Mouse (Mus musculus): Measurements from ENCODE around the gene Btbd3. TPM values are rescaled to one million over a fixed set of nuclear protein-coding genes. Genes with fewer than 3 reads are reported as not detected.

The Btbd3 gene
- total RNA-seq, 2 experiments from 2014 or later: 16.2 to 18.6 TPM

DNA sequence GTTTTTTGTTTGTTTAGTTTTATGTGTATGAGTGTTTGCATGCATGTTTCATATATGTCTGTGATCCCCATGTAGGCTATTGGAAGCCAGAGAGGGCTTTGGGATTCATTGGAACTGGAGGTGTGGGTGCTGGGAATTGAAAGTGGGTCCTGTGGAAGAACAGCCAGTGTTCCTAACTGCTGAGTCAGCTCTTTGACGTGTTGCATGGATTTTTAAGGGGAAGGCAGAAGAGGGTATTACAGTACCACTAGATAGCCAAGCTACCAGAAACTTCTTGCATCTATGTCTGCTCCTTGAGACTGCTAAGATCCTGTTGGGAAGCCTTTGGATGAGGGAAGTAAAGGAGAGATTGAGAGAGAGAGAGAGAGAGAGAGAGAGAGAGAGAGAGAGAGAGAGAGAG is 82.2 kb downstream of the Btbd3 start:
- no peak for DNase-seq (ENCODE audit: low spot score)
- intact Hi-C loops (cut with DNase I): no loop called here

DNA sequence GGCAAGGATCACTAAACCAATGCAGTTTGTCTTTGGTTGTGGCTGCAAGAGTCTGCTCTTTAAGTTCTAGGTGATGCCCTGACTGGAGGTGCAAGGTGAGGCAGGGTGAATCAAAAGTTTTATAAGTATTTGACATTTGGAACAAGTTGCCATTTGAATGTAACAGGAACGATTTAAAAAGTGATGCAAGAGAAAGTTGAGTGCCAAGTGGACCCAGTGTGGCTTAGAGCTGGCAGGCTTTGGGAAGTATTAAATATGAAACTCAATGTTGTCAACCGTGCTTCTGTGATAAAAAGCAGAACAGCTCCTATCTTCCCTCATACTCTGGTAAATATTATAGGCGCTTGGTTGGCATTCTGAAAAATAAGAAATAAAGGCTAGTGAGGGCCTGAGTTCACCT is 99.0 kb downstream of the Btbd3 start:
- DNase-seq (ENCODE audit: low spot score): no peak

DNA sequence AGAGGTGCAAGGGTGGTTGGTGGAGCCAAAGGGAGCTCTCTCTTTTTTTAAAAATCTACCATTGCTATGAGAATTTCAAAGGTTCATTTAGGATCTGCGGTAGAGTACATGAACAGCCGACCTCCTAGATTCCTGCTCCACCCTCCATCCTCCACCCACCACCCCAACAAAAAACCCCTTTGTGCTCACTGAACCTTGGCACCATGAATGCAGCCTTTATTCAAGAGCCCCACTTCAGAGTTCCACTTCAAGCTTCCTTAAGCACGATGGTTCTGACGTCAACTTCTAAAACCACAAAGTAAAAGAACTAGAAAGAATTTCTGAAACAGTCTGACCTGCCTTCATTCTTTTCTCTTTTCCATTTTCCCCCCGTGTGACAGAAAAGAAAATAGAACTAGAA is 106.1 kb downstream of the Btbd3 start:
- intact Hi-C loops (cut with DNase I): no loop called here
- DNase-seq (ENCODE audit: low spot score): no peak

More for the DNA sequence above, 99.0 kb downstream of the Btbd3 start:
- intact Hi-C loops (cut with DNase I): no loop called here

DNA sequence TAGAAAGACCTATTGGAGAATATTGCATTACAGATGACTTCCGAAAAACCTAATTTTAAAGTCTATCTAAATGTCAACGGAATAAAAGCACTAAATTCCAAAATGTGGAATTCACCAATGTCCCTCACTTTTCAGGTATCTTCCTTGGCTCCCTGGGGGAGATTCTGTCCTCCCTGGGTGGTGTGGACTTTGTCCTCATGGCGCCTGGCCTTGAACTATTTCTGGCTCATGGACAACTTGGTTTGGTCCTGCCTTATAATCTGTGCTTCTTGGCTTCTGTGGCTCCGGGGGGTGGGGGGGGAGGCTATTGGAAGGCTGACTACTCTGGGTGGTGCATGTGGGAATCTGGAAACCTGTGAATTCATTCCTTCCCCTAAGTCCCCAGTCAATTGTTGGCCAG is 109.0 kb downstream of the Btbd3 start:
- DNase-seq (ENCODE audit: low spot score): no peak
- intact Hi-C loops (cut with DNase I): no loop called here

DNA sequence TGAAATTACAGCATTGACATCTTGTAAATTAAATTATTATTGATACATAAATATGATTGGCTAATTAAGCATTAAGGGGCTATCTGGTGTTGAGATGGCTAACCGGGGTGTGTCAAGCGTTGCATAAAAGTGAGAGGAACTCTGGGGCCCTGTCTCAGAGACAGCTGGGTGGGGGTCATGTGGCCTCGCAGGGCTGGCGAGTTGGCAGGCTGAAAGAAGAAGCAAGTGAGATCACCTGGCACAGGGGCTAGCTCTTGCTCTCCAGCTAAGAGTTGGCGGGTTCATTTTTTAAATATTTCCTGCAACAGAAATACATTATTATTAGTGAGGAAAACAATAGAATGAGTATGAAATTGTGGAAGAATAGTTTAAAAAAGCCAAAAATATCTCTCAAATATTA is 118.2 kb downstream of the Btbd3 start:
- intact Hi-C loops (cut with DNase I): no loop called here
- DNase-seq (ENCODE audit: low spot score): no peak

DNA sequence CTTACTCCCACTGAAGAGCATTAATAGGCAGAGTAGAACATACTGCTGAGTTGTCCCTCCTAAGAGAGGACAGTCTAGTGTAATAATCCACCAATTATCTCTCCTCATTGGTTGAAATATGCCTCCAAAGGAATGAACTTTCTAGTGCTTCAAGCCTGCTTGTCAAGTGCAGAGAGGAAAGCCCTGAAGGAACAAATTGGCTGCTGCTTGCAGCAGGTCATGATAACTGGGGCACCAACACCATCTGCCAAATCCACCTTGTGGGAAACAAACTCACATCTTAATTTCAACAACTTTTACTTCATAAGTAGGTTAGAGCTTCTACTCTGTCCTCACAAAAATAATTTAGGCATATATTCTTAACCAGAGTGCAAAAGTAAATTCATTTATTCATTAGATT is 122.5 kb downstream of the Btbd3 start:
- no peak for DNase-seq (ENCODE audit: low spot score)
- intact Hi-C loops (cut with DNase I): no loop called here

DNA sequence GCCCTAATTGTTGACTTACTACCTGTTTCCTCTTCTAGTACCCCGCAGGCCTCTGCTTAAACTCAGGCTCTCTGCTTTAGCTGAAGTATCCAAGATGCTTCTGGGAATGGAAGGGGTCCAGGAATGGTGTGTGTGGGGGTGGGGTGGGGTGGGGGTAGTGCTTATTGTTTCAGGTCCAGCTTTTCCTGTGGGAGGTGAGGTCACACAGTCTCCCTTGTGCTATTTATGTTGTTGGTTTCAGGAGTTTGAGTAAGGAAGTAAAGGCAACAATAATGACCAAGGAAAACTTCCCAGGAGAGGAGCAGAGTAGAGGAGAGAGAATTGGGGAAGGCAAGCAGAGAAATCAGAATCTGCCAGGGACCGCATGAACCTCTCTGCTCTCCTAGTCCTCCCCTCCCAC is 128.4 kb downstream of the Btbd3 start:
- DNase-seq (ENCODE audit: low spot score): no peak
- intact Hi-C loops (cut with DNase I): no loop called here

DNA sequence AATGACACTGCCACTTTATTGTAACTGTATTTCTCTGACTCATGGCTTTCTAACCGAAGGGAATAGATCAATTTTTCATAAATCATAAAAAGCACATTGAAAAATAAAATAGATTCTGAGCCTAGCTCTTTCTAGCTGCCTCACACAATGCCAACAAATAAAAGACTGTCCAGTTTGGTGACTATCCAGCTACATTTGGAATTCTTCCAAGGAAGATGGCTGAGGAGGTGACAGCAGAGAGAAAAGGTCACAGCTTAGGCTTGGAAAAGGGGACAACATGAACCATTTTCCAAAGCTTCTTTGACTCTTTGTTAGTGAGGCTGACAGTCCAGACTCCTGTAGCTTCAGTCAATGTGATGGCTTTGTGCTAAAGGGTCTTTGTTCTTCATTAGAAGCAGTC is 132.2 kb downstream of the Btbd3 start:
- no peak for DNase-seq (ENCODE audit: low spot score)
- intact Hi-C loops (cut with DNase I): no loop called here

DNA sequence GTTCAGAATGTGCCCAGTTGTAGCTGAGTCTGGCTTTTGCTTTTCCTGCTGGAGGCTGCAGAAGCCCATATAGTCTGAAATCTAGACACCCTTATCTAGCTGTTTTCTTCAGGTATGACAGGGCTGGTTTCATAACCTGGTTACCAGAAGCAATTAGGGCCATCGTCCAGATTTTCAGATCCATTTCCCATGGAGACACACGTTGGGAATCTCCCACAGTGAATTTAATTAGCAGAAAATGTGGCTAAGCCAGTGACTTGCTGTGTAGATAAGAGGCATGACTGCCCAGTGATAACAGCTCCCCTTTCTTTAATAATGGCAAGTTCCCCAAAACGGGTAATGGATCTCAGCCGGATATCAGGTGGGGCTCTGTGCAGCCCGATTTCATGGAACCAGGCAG is 146.7 kb downstream of the Btbd3 start:
- intact Hi-C loops (cut with DNase I): no loop called here
- DNase-seq (ENCODE audit: low spot score): no peak

DNA sequence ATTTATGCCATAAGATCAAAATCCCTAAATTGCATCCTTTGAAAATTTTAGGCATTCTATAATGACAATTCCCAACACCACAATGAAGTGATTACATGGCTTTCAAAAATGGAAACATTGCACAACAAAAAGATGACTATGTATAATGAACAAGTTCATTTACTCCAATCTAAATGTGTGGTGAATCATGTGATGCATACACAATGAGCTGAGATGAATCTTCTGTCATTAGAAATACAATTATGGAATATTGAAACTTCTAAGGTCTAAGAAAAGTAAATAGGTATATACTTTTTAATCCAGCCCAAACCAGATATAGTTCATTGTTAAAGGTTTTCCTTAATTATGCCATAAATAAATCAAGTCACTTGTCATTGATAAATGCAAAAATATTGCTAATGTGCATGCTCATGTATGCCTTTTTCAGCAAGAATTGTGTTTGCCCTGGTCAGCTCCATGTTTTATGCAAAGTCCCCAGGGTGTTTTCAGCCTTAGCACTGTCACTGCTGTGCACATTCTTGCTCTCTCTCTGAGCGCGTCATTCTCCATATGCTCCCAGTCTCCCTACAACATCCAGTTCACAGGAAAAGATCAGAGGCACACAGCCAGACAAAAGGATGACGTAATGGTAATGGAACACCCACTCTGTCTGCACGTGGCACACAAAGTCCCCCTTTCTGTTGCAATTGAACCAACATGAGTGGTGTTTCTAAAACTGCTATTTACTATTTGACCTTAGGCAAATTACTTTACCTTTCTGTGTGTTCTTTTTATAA is 149.6 kb downstream of the Btbd3 start:
- DNase-seq (ENCODE audit: low spot score): no peak
- intact Hi-C loops (cut with DNase I): no loop called here

DNA sequence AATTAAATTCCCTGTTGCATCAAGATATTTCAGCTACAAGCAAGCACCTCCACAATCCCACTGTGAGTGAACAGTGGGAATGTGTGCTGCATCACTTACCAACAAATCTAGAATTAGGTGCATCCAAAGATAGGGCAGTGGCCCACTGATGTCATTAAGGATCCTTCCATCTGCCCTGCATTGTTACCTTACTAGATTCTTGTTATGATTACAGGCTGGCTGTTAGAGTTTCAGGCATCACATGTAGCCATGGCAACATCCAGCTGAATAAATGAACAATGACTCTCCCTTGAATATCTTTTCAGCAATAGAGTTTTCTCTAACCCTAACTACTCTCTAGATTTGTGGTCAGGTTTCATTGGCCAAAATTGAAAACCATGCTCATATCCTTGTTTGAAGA is 150.3 kb downstream of the Btbd3 start:
- intact Hi-C loops (cut with DNase I): no loop called here
- DNase-seq (ENCODE audit: low spot score): no peak

DNA sequence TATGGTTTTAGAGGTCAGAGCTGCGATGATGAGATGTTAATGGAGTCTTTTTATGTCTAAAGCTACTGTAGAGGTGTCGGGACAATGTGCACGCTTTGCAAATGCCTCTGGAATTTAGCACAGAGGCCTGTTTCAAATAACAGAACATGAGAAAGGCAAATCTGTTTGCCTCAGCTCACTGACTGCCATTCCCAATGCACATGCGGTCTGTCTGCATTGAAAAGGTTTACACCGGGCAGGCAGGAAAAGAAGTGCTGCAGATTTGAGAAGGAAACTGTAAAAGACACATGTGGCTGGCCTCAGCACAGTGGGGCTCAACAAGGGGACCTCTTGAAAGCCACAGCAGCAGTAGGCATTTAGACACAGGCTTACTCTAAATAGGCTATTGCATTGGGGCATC is 156.2 kb downstream of the Btbd3 start:
- DNase-seq (ENCODE audit: low spot score): no peak
- intact Hi-C loops (cut with DNase I): no loop called here

DNA sequence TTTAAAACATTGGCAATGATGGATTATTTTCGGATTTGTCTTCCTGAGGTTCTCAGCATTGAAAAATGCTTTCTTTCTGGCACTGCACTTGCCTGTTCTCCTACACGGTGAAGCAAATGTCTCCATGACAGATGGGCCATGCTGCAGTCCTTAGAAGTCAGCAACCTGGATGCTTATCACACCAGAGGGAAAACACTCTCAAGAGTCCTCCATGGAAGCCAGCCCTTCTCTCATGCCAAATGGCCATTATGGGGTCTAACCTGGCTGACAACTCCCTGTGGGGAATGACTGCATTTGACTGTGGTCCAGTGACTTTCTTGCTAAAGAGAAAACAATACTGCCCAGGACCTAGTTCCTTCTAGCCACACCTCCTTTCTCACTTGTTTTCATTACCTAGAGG is 166.0 kb downstream of the Btbd3 start:
- no peak for DNase-seq (ENCODE audit: low spot score)
- intact Hi-C loops (cut with DNase I): no loop called here

DNA sequence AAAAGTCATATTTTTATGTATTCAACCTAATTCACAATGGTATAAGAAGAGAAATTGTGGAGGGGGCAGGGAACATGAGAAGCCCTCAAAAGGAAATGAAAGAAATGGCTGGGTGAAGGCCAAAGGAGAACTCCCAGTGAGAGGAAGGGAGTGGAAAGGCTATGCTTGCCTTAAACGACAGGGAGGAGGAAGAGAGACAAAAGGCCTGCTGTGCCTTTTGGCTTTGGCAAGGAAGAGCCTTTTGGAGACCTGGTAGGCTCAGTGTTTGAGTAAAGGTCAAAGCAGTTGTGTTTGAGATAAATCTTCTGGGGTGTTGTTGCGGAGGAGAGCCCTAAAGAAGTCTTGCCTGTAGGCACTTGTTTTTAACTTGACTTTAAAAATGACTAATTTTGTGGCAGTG is 175.6 kb downstream of the Btbd3 start:
- DNase-seq (ENCODE audit: low spot score): no peak
- intact Hi-C loops (cut with DNase I): loop anchor here (10.0 kb wide), 1 partner anchor 147 kb away; no protein-coding TSS in a partner anchor

DNA sequence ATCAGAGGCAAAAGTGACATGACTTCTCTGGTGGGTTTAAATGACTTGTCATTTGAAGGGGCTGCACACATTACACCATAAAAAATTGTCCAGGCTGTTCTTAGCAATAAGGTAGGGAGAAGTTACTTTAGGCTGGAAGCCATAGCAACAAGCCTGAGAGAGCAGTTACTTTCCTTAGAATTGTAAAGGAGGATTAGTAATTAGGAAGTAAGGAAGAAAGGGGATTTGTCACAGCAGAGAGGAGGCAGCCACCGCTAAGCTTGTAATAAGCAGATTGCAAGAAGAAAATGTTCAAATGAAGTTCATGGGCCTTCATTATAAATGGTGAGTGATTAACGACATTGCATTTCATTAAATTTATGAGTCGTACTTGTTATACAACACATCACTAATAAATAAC is 190.1 kb downstream of the Btbd3 start:
- intact Hi-C loops (cut with DNase I): no loop called here
- no peak for DNase-seq (ENCODE audit: low spot score)

DNA sequence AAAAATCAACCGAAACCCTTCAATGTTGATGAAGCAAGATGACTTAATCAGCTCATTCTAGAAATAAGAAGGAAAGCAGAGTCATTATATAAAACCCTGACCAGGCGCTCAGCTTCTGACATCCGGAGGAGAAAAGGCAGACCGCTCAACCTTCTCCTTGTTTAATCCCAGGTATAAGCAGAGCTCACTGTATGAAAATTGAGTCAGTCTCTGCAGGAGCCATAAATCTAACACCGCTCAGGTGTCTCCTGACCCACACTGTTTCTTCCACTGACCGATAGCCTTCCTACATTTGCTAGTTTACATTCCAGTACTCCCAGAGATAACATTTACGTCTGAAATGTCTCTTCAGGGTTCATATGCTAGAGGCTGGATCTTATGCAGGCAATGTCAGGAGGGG is 190.6 kb downstream of the Btbd3 start:
- no peak for DNase-seq (ENCODE audit: low spot score)

DNA sequence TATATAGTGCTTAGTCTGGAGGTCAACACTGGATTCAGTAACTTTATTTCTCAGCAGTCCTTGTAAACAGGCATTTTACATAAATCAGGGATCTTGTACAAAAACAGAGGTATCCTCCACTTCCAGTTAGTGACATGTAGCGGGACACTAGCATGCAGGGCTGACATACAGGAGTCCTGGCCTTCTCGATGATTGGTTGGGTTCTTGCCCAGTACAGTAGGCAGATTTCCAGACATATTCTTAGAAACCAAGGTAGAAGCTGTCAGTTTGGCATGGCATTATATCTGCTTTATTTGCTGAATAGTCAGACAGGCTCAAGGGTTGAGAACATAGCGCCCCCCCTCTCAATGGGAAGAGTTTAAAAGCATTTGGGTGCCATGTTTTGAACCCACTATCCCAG is 191.3 kb downstream of the Btbd3 start:
- intact Hi-C loops (cut with DNase I): no loop called here
- no peak for DNase-seq (ENCODE audit: low spot score)

More for the DNA sequence above, 190.6 kb downstream of the Btbd3 start:
- intact Hi-C loops (cut with DNase I): no loop called here

DNA sequence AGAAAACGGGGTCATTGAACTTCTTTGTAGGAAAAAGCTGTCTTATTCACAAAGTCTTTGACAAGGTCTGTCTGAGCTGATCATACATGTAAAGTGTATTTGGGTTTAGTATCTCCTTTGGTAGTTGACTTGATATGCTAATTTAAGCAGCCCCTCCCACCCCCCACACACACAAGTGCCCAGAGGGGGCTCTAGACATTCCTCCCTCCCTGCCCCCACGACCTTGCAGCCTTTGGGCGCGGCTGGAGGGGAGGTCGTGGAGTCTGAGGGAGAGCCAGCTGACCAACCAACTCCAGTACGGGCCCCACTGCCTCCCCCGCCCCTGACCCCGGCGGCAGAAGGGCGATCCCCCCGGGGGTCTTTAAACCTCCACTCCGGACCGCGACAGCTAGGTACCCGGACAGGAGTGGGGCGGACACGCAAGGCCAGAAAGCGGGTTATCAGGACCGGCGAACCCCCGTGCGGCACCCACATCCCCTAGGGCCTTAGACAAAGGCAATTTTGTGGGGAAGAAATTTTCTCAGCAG is 211.7 kb downstream of the Btbd3 start:
- DNase-seq (ENCODE audit: low spot score): no peak
- intact Hi-C loops (cut with DNase I): no loop called here

DNA sequence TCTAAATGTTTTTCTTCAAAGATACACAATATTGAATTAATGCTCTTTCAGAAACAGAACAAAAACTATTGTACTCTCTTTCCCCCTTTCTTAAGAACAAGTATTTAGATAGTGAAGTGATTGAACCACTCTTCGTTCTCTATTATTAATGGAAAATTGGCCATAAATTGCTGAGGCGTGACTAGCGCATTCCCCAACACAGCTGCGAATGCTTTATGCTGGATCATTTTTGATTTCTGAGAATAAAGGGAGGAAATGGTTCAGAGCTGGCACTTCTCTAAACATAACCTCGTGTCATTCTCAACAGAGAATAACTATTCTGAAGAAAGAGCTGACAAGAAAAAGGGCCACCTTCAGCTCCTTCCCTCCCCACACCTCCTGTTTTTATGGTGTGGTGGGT is 217.0 kb downstream of the Btbd3 start:
- DNase-seq (ENCODE audit: low spot score): no peak
- intact Hi-C loops (cut with DNase I): no loop called here

DNA sequence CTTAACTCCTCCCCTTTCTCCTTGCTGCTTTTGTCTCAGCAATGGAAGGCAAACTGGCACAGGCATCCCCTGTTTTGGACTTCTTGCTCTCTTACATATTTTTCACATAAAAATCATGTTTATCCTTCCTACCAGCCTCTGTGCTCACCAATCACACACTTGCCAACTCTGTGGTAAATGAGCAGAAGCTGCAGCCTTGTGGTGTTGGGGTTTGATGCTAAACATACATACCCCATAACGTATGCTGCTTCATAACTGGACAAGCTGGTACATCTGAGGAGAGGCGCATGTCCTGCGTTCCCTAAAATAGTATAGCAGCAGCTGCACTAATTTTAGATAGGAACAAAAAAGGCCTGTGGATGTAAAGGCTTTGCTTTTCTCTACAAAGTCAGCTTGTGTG is 220.1 kb downstream of the Btbd3 start:
- intact Hi-C loops (cut with DNase I): no loop called here

DNA sequence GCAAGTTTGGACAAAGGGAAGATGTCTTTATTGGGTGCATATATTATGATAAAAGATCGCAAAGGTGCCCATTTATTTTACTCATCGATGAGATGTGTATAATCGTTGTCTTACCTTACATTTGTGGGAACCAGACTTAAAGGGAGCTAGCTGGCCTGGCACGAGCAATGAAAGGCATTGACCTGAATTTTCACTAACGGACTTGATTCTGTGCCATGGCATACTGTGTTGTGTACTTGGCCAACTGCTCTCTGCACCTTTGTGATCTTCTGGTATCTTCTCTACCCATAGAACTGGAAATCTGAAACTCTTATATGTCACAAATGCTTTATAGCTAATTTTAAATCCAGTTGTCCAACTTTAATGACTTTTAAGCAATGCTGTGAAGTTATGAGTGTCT is 220.9 kb downstream of the Btbd3 start:
- intact Hi-C loops (cut with DNase I): no loop called here
- no peak for DNase-seq (ENCODE audit: low spot score)

More for the DNA sequence above, 220.1 kb downstream of the Btbd3 start:
- DNase-seq (ENCODE audit: low spot score): no peak

DNA sequence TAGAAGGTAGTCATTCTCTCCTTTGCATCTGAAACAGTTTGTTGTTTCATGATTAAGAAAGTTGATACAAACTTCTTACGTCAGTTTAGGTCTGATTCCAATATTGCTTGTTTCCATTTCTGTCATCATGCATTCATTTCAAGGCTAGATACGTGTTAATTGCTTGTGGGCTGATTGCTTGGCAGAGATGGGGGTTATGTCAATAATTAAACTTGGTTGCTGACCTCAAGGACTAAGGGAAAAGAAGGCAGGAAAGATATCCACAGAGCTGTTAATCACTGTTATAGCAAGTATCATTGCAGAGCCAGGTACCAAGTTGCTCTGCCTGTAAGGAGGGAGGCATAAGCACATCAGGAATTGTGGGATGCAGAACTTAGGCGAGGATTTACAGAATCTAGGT is 226.2 kb downstream of the Btbd3 start:
- intact Hi-C loops (cut with DNase I): no loop called here

More for the DNA sequence above, 226.2 kb downstream of the Btbd3 start:
- DNase-seq (ENCODE audit: low spot score): no peak
